Mouse (Mus musculus) cerebellum, adult 2 months (tissue): Measurements from ENCODE around the gene Pigt.

Experiments used
- CTCF ChIP-seq: fragments of 200-500 bp; IDR thresholded peaks from 2 replicates; pipeline ENCODE4 v1.5.1; 2011; ENCODE audit warnings: low read depth, mild to moderate bottlenecking, control low read depth, low read length, moderate library complexity, borderline replicate concordance; ENCODE audit not compliant: insufficient read depth
- POLR2A ChIP-seq: fragments of 200-500 bp; IDR thresholded peaks from 2 replicates; pipeline ENCODE4 v1.6.1; 2011; ENCODE audit warnings: low read length, control low read depth, borderline replicate concordance; ENCODE audit not compliant: insufficient read depth

DNA sequence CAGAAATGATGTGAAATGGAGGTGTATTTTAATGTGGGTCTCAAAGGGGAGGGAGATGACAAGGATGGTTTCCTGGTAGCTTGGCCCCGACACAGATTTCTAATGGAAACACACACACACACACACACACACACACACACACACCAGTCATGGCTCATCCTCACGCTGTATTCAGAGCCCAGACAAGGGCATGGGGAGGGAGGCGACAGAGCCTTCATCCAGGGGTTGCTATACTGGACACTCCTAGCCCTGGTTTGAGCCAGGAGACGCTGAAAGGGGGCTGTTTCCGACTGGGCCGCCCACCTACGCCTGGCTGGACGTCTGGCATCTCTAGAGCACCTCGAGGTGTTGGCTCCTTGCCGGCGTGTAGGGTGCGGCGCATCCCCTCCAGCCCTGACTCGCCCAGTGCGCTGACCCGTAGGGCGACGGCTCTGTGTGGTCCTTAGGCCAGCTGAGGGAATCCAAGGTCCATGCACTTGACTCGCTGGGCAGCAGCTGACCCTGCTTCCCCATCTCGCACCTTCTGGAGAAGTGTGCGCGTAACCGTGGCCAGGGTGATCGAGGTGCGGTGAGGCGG is 11.6 kb upstream of the Pigt start, which contains the start of gene Dbndd2:
- TF ChIP-seq CTCF = no peak
- TF ChIP-seq POLR2A = no peak; the same call in 1 of the 2 replicates
